Mouse (Mus musculus): ENCODE measurements around the gene Krtcap2. TPM values are rescaled to one million over a fixed set of nuclear protein-coding genes. Genes with fewer than 3 reads are reported as not detected.
"Not testable (repeated sequence)": the region's sequence is repeated elsewhere in the genome, so short reads cannot be mapped to it uniquely, and the experiment has no call there.

Krtcap2 gene
- 100 to 1,000 TPM; 120 to 130 TPM for total RNA-seq (2021)
- long read RNA-seq, experiment 1, transcript Krtcap2-201 (5 exons, 1,172 nt), result major isoform, 95 of 113 reads
- long read RNA-seq, experiment 1, partial matches to known transcripts, result 4 of 113 reads
- long read RNA-seq, experiment 1, other reads (novel, unspliced or antisense), result 13 of 113 reads
- long read RNA-seq, experiment 2, transcript Krtcap2-201 (5 exons, 1,172 nt), result major isoform, 64 of 82 reads
- long read RNA-seq, experiment 2, partial matches to known transcripts, result 5 of 82 reads
- long read RNA-seq, experiment 2, other reads (novel, unspliced or antisense), result 11 of 82 reads

GRCm38 (mm10) chr3:89245688-89246171 is at the start of gene Krtcap2:
Gene Krtcap2 (plus strand): TSS chr3:89245966.
- no peak for DNase-seq (ENCODE audit: low spot score in 2 of 2)

- DNase-seq (ENCODE audit: low spot score in 2 of 2), result peak; percentile 63 to 85
Measured at GRCm38 (mm10) chr3:89195979-89196877, 49.5 kb upstream of the Krtcap2 start.

DNA sequence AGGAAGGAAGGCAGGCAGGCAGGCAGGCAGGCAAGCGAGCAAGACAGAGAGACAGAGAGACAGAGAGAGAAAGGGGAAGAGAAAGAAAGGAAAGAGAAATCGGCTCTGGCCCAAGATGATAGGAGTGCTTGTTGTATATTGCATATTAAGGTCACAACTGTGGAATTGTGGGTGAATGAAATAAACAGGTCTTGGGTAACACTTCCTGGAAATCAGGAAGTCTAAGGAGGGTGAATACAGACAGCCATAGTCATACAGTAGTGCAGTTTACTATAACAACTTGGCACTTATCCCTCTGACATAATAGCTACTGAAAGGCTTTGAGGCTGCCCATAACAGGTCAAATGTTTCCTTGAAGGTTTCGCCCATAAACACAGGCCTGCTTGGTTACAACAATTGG is 45.9 kb upstream of the Krtcap2 start:
- no peak for DNase-seq (ENCODE audit: low spot score in 2 of 2)

- peak; percentile 52 to 64 for DNase-seq (ENCODE audit: low spot score in 2 of 2)
Measured at GRCm38 (mm10) chr3:89202253-89203141, 43.3 kb upstream of the Krtcap2 start, which contains the start of gene Gba. Gene Gba (plus strand): TSS chr3:89202928.

- no peak for DNase-seq (ENCODE audit: low spot score in 2 of 2)
Measured at GRCm38 (mm10) chr3:89203142-89203514, 42.6 kb upstream of the Krtcap2 start.

GRCm38 (mm10) chr3:89206079-89206478 is 39.7 kb upstream of the Krtcap2 start:
- no peak for DNase-seq (ENCODE audit: low spot score in 2 of 2)

DNA sequence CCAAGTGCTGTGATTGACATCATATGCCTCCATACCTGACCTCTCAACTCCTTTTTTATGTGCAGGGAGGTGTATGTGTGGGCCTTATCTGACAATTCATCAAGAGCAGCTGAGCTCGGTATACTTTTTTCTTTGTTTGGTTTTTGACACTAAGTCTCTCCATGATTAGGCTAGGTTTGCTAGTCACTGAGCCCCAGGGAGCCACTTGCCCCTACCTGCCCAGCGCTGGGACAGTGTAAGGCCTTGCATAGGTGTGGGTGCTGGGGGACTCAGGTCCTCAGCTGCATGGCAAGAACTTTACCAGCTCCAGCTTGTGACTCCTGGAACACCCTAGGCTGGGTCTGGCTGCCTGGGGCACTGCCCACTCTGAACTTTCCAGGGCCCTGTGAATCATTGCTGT is 39.1 kb upstream of the Krtcap2 start:
- no peak for DNase-seq (ENCODE audit: low spot score in 2 of 2)

DNA sequence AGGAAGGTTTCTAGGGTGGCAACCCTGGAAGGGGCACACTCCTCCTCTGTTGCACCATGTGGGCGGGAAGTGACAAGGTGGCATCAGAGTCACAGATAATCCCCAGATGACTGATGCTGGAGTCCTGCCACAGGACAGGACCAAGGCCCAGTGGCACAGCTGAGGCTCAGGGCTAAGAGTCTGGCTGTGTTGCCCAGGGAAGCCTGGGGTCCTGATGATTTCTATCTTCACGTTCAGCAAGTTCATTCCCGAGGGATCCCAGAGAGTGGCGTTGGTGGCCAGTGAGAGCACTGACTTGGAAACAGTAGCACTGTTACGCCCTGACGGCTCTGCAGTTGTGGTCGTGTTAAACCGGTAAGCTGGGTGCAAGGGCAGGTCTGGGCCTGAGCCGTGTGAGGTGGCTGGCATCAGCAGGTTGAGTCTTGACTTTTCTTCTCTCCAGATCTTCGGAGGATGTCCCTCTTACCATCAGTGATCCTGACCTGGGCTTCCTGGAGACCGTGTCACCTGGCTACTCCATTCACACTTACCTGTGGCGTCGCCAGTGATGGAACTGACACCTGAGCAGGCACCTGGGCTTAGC is 37.6 kb upstream of the Krtcap2 start:
- DNase-seq (ENCODE audit: low spot score in 2 of 2), result no peak

GRCm38 (mm10) chr3:89208736-89209135 is 37.0 kb upstream of the Krtcap2 start:
- no peak for DNase-seq (ENCODE audit: low spot score in 2 of 2)

GRCm38 (mm10) chr3:89209731-89210130 is 36.0 kb upstream of the Krtcap2 start:
- DNase-seq (ENCODE audit: low spot score in 2 of 2), result no peak

DNA sequence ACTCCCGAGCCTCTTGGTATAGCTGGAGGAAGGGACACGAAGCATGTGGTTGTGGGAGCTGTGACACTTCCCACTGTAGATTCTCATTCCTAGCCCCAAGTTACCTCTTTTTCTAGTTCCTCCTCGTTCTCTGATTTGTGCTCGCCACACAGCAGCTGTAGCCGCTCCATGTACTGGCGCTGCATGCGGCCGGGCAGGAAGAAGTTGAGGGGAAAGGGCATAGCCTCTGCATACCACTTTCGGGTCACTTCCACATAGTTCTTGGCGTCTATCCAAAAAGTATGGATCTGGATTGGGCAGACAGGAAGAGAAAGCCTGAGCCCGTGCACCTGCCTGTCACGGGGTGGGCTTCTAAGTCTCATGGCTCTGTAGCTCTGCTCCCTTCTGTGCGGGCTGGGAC is 35.6 kb upstream of the Krtcap2 start:
- no peak for DNase-seq (ENCODE audit: low spot score in 2 of 2)

DNA sequence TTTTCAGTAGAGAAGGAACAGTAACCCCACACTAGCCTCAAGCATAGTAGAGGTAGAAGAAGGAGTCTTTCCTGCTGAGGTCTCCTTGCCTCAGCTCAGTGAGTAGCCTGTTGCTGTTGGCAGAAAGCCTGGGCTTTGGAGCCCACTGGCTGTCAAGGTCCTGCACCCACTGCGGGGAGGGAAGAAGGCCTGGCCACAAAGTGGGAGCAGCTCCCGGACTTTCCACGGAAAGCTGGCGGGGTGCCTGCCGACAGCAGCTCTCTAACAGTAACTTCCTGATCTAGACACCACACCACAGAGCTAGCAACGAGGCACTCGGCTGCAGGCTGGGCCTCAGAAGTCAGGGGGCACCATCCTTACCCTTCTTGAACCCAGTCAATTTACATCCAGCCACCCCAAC is 35.0 kb upstream of the Krtcap2 start:
- no peak for DNase-seq (ENCODE audit: low spot score in 2 of 2)

DNA sequence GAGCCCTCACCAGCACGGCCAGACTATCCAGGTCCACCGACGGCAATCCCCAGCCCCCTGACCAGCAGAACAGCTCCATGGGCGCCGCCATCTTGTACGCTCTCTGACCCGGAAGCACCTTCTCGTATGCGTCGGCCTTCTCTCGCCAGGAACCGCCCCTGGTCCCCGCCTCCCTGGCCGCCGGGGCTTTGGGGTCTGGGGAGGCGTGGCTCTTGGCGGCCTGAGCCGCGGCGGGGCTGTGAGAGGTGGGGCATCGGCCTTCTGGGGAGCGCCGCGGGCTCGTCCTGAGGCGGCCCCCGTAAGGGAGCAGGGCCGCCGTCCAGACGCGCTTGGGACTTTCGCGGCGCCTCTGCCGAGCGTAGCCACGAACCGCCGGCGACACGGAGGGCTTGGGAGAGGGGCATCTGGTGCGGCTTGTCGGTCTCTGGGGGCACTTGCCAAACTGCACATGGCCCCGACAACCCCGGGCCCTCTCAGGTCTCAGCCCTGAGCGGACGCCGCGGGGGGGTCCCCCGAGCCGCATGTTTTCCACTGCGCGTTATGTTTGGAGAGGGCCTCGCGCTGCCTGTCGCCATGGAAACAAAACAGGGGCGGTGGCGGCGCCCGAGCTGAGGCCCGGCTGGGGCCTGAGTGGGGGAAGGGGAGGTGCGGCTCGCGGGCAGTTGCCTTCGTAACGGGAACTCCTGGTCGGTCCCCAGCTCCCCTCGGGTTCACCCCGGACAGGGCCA is 31.8 kb upstream of the Krtcap2 start:
- DNase-seq (ENCODE audit: low spot score in 2 of 2), result peak; percentile 79 to 90

- no peak for DNase-seq (ENCODE audit: low spot score in 2 of 2)
Measured at GRCm38 (mm10) chr3:89214681-89215411, 30.9 kb upstream of the Krtcap2 start, which contains the start of gene Thbs3. Gene Thbs3 (plus strand): TSS chr3:89215180.

GRCm38 (mm10) chr3:89215853-89216252 is 29.9 kb upstream of the Krtcap2 start:
- peak; percentile 50 to 62 for DNase-seq (ENCODE audit: low spot score in 2 of 2)

DNA sequence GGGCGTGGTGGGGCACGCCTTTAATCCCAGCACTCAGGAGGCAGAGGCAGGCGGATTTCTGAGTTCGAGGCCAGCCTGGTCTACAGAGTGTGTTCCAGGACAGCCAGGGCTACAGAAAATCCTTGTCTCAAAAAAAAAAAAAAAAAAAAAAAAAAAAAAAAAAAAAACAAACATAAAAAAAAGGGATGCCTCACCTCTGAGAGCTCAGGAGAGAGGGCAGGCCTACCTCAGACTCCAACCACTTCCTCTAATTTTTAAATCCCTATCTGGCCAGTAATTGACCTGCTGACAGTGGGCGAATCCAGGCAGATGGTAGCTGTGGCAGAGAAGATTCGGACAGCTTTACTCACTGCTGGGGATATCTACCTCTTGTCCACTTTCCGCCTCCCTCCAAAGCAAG is 29.4 kb upstream of the Krtcap2 start:
- DNase-seq (ENCODE audit: low spot score in 2 of 2), result not testable (repeated sequence)

GRCm38 (mm10) chr3:89218271-89218670 is 27.5 kb upstream of the Krtcap2 start:
- DNase-seq (ENCODE audit: low spot score in 2 of 2), result no peak

DNA sequence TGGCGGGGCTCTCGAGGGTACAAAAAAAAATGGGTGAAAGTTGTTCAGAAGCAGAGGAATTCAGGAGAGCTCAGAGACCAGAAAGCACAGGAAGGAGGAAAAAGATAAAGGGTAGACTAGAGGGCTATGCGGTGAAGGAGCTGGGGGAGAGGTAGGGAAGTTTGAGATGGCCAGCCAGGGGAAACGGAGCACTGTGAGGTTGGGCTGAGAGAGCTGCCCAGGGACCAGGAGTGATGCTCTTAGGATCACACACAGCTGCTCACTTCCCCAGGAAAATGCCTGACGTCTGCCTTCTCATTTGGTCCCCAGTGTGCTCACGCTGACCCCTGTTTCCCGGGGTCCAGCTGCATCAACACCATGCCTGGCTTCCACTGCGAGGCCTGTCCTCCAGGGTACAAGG is 26.2 kb upstream of the Krtcap2 start:
- DNase-seq (ENCODE audit: low spot score in 2 of 2), result no peak

GRCm38 (mm10) chr3:89221167-89221566 is 24.6 kb upstream of the Krtcap2 start:
- DNase-seq (ENCODE audit: low spot score in 2 of 2), result no peak

Data from adrenal gland, postnatal 4 days (tissue).